Mouse (Mus musculus): ENCODE data around the gene Gm49366.
"Not testable (repeated sequence)": the region's sequence is repeated elsewhere in the genome, so short reads cannot be mapped to it uniquely, and the experiment has no call there.

Gene Gm49366

DNA sequence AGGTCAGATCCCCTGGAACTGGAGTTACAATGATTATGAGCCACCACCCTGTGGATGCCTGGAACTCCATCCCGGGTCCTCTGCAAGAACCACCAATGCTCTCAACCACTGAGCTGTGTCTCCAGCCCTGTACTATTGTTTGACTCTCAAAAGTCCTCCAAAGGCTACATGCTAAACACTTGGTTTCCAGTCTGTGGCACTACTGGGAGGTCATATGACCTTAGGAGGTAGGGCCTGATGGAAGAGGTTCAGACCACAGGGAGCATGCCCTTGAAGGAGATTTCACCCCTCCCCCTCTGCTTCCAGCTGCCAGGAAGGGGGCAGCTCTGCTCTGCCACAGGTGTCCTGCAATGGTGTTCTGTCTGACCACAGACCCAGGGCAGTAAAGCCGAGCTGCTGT lies 5.4 kb upstream of the Gm49366 start:
- not testable (repeated sequence) for DNase-seq

DNA sequence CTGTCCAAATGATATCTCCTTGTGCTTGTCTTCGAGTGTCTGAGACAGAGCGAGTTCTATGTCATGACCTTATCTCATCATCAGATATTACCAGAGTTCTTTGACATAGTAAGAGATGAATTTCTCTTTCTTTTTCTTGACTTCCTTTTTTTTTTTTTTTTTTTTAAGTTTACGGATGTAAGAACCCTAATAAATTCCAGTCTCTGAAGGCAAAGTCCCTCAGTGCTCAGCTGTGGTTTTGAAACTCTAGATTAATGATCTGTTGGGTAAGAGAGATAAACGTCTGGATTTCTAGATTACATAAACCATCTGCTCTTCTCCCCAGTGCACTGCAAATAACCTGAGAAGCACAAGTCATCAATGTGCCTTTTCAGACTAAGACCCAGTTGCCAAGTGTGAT lies 4.6 kb upstream of the Gm49366 start:
- no peak for DNase-seq

DNA sequence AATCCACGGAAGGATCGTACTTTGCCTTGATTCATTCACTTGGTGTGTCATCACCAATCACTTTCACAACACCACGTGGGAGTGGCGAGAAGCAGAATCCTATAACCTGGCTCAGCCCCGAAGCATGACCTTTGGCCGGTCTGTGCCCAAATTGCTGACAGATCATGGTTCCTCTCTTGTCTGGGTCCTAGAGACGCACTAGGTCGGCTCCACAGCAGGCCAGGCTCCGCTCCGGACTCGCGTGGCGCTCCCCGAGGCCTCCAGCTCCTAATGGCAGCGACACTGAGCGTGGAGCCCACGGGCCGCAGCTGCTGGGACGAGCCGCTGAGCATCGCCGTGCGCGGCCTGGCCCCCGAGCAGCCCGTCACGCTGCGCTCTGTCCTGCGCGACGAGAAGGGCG lies 494 bp upstream of the Gm49366 start, which contains the start of gene Acot4:
Gene Acot4 (plus strand): TSS at position 139 of the 400 bp plus-strand sequence.
- DNase-seq = peak; percentile 84 to 89

DNA sequence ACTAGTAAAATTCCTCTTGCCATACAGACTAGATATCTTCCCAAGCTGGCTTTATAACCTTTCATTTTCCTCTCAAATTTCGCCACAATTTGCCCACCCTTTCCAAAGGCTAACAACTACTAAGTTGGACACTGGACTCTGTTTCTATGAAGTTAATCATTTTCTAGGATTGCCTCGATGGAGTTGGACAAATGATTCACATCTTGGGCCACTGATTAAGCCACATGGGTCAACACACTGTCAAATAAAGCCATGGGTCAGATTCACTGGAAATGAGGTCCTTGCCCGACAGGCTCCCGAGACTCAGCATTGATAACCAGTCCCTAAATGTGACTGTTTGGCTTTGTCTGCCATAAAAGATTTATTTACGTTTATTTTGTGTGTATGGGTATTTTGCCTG lies 3.5 kb downstream of the Gm49366 start:
- peak; percentile 72 to 86 for DNase-seq

DNA sequence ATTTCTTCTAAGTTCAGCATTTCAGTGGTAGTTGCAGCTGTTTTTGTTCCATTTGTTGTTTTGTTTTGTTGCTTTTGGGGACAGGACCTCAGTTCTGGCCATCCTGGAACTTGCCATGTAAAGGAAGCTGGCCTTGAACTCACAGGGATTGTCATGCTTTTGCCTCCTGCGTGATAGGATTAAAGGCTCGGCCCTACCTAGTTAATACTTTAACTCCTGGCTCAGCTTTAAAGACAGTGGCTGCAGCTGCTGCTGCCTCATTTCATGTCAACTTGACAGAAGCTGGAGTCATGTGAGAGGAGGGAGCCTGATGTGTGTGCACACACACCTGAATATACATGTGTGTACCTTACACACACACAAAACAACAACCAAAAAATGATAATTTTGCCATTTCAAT lies 5.3 kb downstream of the Gm49366 start:
- DNase-seq = peak; percentile 47 to 60

DNA sequence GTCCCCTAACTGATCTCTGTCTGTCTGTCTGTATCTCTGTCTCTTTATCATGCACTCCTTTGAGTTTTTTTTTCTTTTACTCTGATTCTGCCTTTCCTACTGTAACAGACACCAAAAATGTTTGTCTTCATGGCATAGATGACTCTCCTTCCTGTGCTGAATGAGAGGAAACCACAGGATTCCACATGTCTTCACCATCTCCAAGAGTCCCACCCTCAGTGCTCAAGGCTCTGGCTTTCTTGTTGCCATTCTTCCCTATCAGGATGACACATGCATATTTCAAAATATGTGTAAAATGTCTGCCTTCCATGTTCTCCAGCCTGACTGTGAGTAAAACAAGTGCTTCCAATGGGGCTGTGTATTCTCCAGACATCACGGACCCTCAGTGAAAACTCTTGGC lies 8.2 kb downstream of the Gm49366 start:
- DNase-seq = no peak

DNA sequence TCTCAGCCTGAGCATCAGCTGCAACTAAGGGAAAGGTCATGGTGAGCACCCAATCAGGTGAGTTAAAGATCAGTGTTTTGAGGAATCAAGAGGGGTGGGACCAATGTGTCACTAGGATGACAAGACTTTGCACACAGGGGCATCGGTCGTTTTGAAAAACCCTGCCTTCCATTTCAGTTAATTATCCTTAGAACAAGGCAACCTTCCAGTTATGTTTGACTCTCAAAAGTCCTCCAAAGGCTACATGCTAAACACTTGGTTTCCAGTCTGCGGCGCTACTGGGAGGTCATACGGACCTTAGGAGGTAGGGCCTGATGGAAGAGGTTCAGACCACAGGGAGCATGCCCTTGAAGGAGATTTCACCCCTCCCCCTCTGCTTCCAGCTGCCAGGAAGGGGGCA lies 12.0 kb downstream of the Gm49366 start:
- DNase-seq = peak; percentile 65 to 80

DNA sequence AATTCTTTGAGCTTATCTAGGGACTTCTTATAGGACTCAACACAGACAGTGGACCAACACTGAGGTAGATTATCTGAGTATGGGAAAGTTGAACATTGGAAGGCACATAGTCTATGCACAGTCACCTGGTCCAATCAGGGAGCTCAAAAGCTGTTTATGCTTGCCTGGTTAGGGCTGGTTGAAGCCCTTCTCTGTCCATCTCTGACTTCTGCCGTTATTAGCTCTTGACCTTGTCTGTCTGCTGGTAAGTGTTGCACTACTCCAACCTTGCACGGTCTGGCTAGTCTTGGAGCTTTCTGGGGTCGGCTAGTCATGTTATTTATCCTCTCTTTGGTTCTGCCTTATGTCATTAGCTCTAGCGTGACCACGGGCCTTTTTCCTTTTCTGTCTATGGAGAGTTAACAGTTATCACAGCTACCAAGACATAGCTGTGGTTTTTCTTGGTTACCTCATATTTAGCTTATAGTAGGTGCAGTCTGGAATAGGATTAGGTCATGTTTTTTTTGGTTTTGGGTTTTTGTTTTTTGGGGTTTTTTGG lies 13.3 kb downstream of the Gm49366 start, which contains the start of gene Acot3:
Gene Acot3 (plus strand): TSS at position 208 of the 538 bp plus-strand sequence.
- no peak for DNase-seq

DNA sequence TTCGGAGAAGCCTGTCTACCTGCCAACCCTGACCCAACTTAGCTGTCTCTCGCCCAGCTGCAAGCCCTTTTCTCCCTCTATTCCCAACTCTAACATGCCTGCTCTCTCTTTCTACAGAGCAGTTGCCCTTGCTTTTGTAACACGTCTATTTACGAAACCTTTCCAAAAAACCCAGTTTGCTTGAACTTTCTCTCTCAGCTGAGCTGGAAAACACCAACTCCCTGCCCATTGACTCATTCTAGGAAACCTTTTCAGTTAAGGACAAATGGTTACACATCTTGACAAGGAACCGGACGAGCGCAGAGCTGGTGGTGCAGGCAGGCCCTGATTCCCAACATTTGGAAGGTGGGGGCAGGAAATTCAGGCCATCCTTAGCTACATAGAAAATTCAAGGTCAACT lies 13.9 kb downstream of the Gm49366 start:
- no peak for DNase-seq

DNA sequence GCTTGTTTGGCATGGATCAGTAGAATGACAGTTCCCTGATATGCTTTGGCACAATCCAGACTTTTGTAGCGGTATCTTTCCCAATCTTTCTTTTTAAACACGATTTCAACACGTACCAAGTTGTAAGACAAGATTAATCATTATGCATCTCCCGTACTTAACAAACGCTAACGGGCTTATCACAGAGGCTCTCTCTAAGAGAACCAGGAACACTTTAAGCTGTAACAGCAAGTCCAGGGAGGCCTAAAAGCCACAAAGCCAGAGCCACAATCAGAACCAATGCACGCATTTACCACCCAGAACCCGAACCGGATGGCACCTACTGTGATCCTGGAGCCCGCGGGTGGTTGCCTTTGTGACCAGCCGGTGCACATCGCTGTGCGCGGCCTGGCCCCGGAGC lies 14.4 kb downstream of the Gm49366 start:
- no peak for DNase-seq

DNA sequence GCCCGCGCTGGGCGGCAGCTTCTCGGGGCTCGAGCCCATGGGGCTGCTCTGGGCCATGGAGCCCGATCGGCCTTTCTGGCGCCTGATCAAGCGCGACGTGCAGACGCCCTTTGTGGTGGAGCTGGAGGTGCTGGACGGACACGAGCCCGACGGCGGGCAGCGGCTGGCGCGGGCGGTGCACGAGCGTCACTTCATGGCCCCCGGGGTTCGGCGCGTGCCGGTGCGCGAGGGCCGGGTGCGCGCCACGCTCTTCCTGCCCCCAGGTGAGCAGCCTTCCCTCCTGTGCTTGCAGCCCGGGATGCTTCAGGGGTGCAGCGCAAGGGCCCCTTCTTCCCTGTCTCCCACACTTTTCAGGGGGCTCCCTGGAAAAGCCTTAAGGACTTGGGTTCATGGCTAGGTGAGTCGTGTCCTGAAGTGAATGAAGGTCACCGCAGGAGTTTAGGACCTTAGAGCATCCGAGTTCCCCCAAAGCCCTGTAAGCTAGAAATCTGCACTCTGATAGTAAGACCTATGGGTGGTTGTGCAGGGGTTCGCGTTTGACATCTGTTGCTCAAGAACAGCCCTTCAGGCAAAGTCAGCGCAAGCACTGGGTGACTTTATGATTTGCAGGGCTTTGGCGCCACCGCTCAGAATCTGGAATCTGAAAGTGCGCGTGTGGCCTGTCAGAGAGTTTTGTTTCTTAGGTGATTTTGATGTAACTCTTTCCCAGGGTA lies 15.1 kb downstream of the Gm49366 start:
- DNase-seq = peak in 1 of 2 experiments; percentile 60

DNA sequence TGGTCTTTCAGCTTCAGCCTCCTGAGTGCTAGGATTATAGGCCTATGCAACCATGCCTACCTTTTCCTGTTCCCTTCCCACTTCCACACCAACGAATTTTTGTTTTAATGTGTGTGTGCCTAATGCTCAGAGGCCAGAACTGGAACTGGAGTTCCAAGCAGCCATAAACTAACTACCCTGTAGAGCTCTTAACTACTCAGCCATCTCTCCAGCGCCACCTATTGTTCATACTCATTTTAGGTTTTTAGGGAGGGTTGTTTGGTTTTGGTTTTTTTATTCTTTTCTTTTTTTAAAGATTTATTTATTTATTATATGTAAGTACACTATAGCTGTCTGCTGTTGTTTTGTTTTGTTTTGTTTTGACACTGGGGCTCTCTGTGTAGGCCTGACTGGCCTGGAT lies 22.2 kb downstream of the Gm49366 start:
- DNase-seq = peak in 1 of 2 experiments; percentile 40

DNA sequence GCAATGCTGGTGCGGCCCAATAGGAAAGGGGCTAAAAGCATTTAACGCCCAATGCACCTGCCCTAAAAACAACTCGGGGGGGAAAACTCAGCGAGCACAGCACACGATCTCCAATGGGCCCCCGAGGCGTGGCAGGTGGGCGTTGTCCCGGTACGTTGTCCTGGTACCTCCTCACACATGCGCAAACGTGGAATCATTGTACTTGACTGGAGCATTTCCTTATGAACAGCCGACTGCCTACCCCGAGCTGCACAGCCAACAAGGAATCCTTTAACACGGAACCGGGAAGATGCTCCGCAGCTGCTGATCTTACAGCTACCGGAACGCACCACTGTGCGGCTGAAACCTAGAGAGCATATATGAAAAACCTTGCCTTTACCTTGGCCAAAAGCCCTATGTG lies 23.6 kb downstream of the Gm49366 start:
- DNase-seq = no peak

DNA sequence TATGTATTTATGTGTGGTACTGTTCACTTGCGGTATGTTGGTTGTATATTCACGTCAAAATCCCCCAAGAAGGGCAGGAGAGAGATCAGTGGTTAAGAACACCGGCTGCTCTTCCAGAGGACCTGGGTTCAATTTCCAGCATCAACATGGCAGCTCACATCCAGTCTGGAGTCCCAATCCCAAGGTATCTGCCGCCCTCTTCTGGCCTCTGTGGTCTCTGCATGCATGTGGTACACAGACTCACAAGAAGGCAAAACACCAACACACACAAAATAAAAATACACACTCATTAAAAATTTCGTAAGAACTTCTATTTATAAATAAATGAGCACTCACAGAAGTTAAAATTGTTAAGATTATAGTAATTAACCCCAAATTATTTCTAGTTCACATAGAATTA lies 24.5 kb downstream of the Gm49366 start:
- DNase-seq = no peak

DNA sequence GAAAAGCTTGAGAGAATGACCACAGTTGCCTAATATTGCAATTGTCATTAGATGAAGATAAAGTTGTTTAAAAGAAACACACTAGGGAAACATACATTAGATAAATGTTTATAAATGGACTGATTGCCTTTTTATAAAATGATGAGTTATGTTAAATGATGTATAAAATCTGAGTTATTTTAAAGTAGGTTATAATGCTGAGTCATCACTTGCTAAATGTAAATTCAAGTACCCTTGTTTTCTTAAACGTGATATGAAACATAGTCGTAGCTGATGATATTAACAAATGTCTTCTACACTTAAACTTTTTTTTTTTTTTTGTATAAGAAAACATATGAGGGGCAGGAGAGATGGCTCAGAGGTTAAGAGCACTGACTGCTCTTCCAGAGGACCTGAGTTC lies 25.1 kb downstream of the Gm49366 start:
- no peak for DNase-seq

DNA sequence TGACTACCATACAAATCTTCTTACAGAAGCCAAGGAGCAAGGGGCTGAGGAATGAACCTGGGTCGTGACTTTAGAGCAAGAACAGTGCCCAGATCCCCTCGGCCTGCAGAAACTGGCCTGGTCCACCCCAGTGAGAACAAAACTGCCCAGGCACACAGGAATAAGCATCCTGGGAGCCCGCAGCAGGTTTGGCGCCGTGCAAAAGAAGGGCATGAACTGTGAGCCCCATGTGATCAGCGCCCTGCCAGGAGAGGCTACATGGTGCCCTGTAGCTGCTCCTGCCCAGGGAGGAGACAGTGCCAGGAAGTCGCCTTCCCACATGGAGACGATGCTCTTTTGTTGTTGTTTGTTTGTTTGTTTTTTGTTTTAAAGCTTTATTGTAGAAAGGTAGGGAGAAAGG lies 25.9 kb downstream of the Gm49366 start:
- DNase-seq = peak in 1 of 2 experiments; percentile 52

DNA sequence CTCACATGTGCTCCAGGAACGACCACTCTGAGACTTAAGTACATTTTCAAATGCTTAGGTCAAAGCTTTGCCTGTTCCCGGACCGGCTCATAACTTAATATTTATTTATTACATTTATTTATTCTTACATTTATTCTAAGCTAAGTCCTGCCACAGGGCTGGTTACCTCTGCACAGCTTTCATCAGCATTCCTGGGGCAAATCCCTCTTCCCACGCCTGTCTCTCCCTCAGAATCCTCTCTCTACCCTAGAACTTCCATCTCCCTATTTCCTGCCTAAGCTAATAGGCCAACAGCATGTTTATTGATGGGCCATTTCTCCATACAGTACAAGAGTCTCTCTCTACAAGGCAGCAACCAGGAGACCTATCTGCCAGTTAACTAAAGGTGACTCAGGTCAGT lies 29.0 kb downstream of the Gm49366 start:
- DNase-seq = no peak

DNA sequence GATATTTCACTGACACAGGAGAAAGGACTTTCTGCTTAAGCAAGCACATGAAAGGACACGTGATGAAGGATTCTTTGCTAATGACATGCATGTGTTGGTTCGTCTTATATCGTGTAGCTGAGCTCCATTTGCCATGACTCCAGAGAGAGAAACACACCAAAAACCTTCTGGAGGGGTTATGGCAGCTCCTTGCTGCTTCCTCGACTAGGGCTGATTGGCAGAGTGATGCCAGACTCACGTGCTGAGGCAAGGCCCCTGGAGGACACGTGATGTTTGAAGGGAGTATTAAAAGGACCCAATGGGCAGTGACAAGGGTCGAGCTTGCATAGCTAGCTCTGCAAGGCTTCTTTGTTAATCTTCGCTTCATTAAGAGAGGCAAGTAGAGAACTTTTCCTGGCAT lies 29.6 kb downstream of the Gm49366 start:
- DNase-seq = no peak

DNA sequence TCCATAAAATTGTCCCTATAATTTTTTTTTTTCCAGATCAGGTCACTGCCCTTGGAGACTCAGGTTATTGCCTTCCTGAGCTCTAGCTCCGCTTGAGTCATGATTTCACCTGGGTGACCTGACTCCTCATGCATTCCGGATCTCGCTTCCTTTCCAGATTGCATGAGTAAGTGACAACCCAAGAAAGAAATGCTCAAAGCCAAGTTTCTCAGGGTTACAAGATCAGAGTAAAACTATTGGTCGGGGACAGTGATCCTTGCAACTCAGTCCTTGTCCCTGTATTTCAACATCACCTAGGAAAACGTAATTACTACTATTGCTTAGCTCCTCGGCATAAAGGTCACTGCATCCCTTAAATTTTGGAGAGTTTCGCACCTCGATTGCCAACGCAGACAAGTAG lies 30.3 kb downstream of the Gm49366 start, which contains the start of gene Acot5:
Gene Acot5 (plus strand): TSS at position 340 of the 400 bp plus-strand sequence.
- no peak for DNase-seq

DNA sequence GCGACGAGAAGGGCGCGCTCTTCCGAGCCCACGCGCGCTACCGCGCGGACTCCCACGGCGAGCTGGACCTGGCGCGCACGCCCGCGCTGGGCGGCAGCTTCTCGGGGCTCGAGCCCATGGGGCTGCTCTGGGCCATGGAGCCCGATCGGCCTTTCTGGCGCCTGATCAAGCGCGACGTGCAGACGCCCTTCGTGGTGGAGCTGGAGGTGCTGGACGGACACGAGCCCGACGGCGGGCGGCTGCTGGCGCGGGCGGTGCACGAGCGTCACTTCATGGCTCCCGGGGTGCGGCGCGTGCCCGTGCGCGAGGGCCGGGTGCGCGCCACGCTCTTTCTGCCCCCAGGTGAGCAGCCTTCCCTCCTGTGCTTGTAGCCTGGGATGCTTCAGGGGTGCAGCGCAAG lies 30.8 kb downstream of the Gm49366 start:
- DNase-seq = peak; percentile 30 to 39

DNA sequence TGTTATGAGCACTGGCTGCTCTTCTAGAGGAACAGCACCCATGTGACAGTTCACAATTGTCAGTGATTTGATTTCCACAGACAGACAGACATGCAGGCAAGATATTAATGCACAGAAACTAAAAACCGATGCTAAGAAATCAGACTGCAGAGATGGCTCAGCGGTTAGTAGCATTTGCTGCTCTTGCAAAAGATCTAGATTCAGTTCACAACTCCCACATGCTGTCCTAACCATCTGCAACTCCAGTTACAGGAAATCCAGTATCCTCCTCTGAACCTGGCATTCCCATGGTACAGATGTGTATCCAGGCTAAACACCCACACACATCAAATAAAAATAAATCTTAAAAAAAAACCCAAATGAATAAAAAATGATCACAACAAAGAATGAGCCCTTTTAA lies 33.0 kb downstream of the Gm49366 start:
- no peak for DNase-seq

DNA sequence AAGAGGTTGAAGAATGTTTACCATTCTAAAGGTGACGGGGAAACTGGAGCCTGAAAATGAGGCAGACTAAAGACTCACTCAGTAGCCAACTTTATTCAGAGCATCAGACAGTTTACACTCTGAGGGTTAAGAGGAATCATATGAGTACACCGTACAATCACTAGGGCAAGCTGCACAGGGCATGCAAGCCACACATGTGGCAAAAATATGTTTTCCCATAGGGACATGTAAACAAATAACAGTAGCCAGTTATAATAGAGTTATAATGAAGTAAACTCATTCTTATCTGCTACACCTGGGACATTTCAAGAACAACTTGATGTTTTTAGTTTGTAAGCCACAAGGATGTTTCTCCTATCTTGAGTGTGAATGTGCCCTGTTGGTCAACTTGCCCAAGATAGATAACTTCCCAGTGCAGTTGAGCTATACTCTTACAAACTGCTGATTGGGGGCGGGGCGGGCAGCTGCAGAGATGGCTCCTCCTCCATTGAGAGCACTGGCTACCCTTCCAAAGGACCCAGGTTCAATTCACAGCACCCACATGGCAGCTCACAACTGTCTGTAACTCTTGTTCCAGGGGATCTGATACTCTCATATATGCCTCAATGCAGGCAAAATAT lies 38.7 kb downstream of the Gm49366 start:
- DNase-seq = no peak

DNA sequence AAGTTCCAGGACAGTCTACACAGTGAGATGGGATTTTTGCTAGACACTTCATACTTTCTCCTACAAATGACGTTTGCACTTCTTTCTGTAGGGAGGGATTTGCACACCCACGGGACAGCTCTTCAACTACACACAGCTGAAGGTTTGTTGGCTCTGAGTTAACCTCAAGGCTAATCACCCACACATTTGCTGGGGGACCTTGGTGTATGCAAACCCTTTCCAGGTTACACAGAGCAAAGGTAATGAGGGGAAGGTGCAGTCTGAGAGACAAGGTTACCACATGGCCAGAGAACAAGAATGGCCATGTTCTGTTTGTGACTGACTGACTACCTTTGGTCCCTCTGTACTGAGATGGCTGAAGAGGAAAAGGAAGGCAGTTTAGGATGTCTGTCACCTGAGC lies 45.1 kb downstream of the Gm49366 start:
- no peak for DNase-seq

DNA sequence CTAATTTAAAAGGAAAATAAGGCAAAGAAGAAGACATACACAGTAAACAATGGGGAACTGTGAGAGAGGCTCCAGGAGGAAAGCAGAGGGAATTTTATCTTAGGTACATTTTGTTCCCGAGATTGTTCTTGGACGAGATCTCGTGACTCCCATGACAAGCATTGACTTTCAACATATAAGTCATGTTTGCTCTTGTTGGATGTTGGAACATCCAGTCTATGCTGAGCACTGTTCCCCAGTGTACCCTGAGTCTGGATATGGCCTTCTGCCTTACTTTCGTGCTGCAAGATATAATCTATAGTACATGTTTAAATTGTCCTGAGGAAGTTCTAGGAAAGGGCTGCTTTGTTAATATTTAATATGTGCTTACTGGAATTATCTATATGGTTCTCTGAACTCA lies 45.8 kb downstream of the Gm49366 start:
- no peak for DNase-seq
